Mouse (Mus musculus): ENCODE measurements around the gene Tcf25. TPM values are rescaled to one million over a fixed set of nuclear protein-coding genes. Genes with fewer than 3 reads are reported as not detected.
"Not testable (repeated sequence)": the region's sequence is repeated elsewhere in the genome, so short reads cannot be mapped to it uniquely, and the experiment has no call there.

Gene Tcf25
- polyA plus RNA-seq, 1 experiment from 2014 or later, result 165 TPM

DNA sequence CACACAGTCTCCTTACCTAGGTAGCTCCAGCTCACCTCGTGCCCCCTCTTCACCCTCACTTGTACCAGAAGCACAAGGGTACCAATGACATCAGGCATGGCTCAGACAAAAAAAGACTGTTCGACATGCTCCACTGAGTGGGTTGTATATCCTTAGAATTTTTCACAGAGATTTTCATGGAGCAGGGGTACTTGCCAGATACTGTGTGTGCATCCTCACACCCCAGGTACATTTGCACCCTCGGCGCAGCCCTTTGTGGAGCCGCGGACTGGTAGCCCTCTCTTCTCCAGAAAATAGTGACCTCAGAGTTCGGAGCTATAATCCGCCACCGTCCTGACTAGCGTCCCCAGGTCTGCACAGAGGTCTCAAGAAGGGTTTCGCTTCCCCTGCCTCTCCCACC, 37.2 kb downstream of the Tcf25 start:
- DNase-seq (ENCODE audit: low spot score), result no peak

GRCm38 (mm10) chr8:123411246-123411645, 37.7 kb downstream of the Tcf25 start, which contains the start of gene Tubb3:
Gene Tubb3 (plus strand): TSS chr8:123411424.
- peak; percentile 65 for DNase-seq (ENCODE audit: low spot score)

- peak; percentile 58 for DNase-seq (ENCODE audit: low spot score)
Measured at GRCm38 (mm10) chr8:123411781-123412327, 38.3 kb downstream of the Tcf25 start.

DNA sequence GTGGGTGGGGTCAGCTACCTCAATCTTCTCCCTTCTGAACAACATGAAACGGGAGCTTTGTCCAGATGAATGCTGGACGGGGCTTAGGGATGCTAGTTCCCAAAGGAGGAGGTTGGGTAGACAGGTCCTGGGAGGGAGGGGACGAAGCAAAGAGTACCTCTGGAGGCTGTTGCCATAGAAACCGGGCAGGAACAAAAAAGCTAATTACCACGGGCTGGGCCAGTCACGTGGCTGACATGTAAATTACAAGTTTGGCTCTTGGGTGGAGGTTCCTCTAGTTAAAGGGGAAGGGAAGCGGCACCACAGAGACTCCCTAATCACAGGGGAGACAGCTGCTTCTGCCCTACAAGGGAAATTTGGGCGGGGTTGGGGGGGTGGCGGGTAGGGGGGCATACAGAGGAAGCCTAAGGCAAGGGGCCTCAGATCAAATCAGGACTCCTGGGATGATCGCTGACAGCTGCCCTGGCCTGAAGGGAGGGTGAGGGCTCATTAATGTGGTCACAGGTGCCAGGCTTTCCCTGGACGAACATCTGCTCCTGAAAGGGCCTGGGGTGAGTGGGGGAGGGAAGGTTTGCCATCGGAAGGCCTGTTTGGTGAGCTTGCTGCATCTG, 39.1 kb downstream of the Tcf25 start:
- peak; percentile 73 for DNase-seq (ENCODE audit: low spot score)

DNA sequence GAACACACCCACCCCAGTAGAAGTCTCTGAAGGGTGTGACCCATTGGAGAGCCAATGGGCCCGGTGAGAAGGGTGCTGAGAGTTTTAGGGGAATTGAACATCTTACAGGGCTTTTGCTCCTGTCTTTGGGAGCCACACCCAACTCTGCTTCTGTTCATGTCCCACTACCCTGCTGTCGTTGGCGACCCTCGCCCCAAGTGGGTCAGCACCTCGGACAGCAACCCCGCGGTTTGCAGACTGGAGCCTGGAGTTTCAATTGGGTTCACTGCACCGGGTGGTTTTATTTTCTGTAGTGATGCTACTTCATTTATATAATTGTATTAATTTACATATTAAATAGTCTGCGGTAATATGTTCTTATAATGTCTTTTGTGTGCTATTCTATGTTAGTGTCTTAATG, 40.7 kb downstream of the Tcf25 start:
- peak; percentile 41 for DNase-seq (ENCODE audit: low spot score)

GRCm38 (mm10) chr8:123414997-123415696, 41.6 kb downstream of the Tcf25 start:
- not testable (repeated sequence) for DNase-seq (ENCODE audit: low spot score)

DNA sequence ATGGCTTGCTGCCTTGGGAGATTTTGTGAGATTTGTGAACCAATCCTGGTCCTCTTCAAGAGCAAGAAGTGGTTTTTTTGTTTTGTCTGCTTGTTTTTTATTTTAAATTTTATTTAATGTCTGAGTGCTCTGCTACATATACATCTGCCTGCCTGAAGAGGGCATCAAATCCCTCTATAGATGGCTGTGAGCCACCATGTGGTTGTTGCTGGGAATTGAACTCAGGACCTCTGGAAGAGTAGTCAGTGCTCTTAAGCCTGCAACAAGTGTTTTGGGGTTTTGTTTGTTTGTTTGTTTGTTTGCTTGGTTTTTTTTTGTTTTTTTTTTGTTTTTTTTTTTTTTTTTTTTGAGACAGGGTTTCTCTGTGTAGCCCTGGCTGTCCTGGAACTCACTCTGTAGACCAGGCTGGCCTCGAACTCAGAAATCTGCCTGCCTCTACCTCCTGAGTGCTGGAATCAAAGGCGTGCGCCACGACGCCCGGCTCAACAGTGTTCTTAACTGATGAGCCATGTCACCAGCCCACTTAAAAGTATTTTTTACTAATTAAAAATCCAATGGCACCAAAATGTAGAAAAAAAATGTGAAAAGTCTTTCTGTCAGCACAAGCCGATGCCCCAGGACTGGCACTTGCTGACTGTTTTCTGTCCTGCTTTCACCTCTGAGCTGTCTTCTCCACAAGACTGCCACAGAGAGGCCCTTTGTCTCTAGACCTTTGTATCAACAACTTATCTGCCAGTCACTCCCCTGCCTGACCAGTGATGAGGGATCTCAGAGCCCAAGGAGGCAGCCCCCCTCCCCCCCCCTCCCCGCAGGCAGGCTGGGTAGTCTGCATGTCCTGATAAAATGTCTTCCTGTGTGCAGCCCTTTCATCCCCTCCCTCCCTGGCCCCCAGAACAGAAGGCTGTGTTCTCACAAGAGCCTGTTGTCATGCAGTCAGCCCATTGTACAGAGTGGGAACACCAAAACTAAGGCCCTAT, 42.7 kb downstream of the Tcf25 start:
- peak; percentile 72 for DNase-seq (ENCODE audit: low spot score)

DNA sequence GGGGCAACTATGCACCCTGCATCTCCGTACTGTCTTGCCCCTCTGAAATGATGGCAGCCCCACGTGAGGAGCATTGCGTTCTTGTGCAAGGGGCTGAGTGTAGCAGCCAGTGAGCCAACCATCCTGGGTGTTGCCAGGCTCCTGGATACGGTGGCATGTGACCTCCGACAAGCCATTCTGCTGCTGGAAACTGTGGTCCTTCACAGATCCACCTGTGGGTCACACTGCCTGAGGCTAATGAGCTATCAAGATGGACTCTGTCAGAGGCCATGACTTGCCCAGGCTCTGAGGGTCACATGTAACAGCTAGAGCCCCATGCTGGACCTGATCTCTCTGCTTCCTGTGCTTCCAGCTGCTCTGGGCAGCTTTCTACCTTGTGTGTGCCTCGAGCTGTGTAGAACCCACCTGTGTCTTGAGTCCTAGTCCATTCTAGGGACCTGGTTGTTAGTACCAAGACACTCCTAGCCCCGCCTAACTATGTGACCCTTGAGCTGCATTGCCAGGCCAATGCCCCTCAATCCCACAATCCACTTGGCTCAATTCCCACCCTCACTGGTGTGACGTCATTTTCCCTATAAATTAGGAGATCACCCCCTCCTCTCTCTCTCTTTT, 43.5 kb downstream of the Tcf25 start:
- no peak for DNase-seq (ENCODE audit: low spot score)

DNA sequence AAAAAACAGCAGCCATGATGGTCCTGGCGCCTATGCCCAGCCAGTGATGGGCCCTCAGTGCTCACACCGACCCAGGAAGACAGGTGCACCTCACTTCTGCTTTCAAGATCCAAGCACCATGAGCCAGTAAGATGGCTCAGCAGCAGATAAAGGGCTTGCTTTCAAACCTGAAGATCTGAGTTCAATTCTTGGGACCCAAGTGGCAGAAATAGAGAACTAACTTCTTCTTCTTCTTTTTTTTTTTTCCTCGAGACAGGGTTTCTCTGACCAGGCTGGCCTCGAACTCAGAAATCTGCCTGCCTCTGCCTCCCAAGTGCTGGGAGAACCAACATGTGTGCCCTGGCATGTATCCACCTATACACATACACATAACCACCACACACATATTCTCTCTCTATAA, 46.2 kb downstream of the Tcf25 start:
- no peak for DNase-seq (ENCODE audit: low spot score)

DNA sequence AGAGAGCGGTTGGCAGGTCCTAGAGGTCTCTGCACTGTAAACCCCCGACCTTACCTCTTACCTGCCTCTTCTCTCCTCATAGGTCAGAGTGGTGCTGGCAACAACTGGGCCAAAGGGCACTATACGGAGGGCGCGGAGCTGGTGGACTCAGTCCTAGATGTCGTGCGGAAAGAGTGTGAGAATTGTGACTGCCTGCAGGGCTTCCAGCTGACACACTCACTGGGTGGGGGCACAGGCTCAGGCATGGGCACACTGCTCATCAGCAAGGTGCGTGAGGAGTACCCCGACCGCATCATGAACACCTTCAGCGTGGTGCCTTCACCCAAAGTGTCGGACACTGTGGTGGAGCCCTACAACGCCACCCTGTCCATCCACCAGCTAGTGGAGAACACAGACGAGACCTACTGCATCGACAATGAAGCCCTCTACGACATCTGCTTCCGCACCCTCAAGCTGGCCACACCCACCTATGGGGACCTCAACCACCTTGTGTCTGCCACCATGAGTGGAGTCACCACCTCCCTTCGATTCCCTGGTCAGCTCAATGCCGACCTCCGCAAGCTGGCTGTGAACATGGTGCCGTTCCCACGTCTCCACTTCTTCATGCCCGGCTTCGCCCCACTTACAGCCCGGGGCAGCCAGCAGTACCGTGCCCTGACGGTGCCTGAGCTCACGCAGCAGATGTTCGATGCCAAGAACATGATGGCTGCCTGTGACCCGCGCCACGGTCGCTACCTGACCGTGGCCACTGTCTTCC, 47.1 kb downstream of the Tcf25 start:
- DNase-seq (ENCODE audit: low spot score), result no peak

- DNase-seq (ENCODE audit: low spot score), result no peak
Measured at GRCm38 (mm10) chr8:123421325-123421724, 47.8 kb downstream of the Tcf25 start.

GRCm38 (mm10) chr8:123422056-123422780, 48.7 kb downstream of the Tcf25 start:
- peak; percentile 72 for DNase-seq (ENCODE audit: low spot score)

DNA sequence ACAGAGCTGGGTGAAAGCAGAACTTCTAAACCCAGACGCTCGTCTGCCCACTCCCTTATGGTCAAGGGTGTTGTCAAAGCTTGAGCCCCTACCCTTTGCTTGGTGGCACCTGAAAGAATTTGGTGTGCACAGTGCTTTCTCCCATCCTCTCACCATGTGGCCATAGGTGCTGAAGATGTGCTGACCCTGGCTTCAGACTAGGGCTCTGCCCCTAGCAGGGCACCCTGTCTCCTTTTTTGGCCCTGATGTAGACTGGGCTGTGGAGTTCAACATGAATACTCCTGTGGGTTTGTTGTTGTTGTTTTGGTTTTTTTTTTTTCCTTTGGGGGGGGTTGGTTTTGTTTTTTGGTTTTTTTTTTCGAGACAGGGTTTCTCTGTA, 49.2 kb downstream of the Tcf25 start:
- no peak for DNase-seq (ENCODE audit: low spot score)

- no peak for DNase-seq (ENCODE audit: low spot score)
Measured at GRCm38 (mm10) chr8:123423441-123423840, 49.9 kb downstream of the Tcf25 start, which contains the start of gene Def8. Gene Def8 (plus strand): TSS chr8:123423527.

- DNase-seq (ENCODE audit: low spot score), result no peak
Measured at GRCm38 (mm10) chr8:123426511-123427509, 53.3 kb downstream of the Tcf25 start.

GRCm38 (mm10) chr8:123427639-123428275, 54.2 kb downstream of the Tcf25 start:
- no peak for DNase-seq (ENCODE audit: low spot score)

DNA sequence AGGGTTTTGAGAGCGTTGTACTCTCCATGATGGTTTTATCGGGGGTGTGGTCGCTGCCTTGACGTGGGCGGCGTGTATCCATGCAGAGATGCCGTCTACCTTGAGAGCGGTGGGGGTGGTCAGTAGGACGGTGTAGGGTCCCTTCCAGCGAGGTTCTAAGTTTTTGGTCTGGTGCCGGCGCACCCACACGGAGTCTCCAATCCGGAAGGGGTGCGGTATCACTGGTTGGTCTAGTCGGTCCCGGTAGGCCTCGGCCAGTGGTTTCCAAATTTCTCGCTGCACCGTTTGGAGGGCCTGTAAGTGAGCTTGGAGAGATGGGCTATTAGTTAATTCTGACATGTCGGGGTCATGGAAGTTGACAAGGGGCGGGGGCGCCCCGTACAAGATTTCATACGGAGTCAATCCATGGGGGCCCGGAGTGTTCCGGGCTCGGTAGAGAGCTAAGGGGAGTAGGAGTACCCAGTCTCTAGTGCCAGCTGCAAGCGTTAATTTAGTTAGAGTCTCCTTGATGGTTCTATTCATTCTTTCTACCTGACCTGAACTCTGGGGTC, 54.9 kb downstream of the Tcf25 start:
- no peak for DNase-seq (ENCODE audit: low spot score)

All from thymus, postnatal 0 days (tissue).